Mouse (Mus musculus) frontal cortex, adult (tissue): ENCODE measurements at regions not wholly inside any gene's neighbourhood (a gene's known extent, or its start where the extent isn't known, plus 50 kb on each side); places are given as distances from the start of the nearest gene placed in this dataset.

Experiments
- ATAC-seq: cut with Nextera tagmentation; 2 replicates; pipeline ENCODE4 v1.9.2; 2017; ENCODE audit warnings: mild to moderate bottlenecking, moderate library complexity, mixed read lengths; ENCODE audit not compliant: low TSS enrichment

DNA sequence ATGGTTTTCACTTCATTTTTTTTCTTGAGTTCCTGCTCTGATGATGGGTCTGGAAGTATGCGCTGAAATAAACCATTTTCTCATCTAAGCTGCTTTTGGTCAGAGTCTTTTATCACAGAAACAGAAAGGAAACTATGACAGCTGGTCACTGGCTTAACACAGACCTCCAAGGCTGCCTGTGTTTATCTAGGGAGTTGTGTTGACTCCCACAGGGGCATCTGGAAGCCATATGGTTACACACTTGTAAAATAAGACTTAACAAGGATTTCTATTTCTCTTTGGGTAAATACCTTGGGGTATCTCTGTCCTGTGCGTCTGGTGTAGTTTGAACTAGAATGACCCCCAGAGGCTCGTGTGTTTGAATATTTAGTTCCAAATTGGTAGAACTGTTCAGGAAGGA lies 315.5 kb upstream of the Kazn start:
- ATAC-seq: peak; percentile 34; the same call in 1 of the 2 replicates

DNA sequence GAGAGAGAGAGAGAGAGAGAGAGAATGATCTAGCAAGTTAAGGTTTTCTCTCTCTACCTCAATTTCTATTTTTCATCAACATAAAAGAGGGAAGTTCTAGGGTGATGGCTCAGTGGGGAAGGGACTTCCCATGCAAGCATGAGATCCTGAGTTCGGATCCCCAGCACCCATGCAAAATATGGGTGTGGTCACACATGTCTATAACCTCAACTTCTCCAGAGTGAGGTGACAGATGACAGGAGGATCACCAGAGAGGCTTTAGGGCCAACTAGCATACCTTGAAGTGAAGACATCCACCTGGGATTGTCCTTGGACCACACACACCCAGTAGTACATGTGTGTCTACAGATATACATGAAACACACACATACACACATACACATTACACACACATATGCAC lies 306.7 kb upstream of the Kazn start:
- ATAC-seq: no peak

GRCm38 (mm10) chr4:142545187-142545586 lies 306.0 kb upstream of the Kazn start:
- no peak for ATAC-seq

GRCm38 (mm10) chr4:142544736-142545135 lies 305.5 kb upstream of the Kazn start:
- ATAC-seq: no peak

DNA sequence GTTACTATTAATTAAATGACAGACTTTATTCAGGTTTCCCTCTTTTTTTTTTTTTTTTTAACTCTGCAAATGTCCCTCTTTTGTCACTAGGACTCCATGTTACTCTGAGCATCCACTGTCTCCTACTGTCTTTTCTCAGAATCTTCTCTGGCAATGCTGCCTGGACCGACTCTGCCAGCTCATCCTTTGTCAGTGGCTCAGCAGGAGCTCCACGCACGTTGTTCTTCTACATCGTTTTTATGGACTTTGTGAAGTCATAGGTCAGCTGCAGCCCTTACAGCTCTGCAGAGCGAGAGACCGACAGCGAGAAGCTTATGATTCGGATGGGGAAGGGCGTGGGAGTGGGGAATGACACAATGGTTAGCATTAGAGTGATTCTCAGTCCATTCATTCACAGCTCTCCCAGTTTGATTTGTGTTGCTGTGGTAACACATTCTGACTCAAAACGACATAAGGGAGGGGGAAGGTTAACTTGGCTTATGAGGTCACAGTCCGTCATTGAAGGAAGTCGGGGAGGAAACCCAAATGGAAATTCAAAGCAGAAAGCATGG lies 300.1 kb upstream of the Kazn start:
- 0 out of 2 replicates have a peak, but pooled peaks have one; percentile 41 for ATAC-seq

- no peak for ATAC-seq
Observed at GRCm38 (mm10) chr4:142527080-142527479, 287.9 kb upstream of the Kazn start.

GRCm38 (mm10) chr4:142517478-142518455 lies 278.6 kb upstream of the Kazn start:
- no peak for ATAC-seq

GRCm38 (mm10) chr4:142514751-142515150 lies 275.6 kb upstream of the Kazn start:
- no peak for ATAC-seq

- no peak for ATAC-seq
Observed at GRCm38 (mm10) chr4:142509386-142509785, 270.2 kb upstream of the Kazn start.

DNA sequence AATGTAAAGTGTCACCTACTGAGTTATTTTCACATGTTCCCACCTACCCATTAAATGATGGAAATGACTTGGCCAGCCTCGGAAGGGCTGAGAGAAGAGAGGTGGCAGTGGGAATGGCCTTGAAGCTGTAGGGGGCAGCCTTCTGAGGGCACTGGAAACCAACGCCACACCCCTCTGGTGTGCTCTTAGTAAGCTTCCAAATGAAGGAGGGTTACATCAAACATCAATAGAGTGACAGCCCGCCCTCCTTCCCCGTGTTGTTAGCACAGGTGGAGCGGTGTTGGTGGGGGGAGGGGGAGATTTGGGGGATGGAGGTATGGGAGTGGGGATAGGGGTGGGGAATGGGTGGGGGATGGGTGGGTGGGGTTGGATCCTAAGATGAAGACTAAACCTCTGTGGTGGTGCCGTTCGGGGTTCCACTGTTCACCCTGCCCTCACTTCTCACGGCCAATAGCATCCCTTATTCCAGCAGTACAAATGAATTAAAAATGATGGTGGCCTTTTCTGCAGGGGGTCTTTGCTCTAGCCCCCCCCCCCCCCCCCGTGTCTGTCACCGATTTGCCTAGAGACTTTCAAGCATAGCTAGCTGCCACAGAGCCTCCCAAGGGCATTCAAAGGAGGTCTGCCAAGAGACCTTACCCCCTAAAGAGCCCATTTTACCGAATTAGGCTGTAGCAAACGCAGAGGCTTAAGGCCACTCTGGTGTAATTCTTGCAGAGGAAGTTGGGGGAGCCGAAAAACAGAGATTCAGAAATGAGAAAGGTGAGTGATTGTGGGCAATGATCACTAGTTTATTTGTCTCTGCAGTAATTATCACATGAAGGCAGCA lies 267.4 kb upstream of the Kazn start:
- no peak for ATAC-seq

- ATAC-seq: no peak
Observed at GRCm38 (mm10) chr4:142503761-142504160, 264.6 kb upstream of the Kazn start.

GRCm38 (mm10) chr4:142501177-142501576 lies 262.0 kb upstream of the Kazn start:
- no peak for ATAC-seq

DNA sequence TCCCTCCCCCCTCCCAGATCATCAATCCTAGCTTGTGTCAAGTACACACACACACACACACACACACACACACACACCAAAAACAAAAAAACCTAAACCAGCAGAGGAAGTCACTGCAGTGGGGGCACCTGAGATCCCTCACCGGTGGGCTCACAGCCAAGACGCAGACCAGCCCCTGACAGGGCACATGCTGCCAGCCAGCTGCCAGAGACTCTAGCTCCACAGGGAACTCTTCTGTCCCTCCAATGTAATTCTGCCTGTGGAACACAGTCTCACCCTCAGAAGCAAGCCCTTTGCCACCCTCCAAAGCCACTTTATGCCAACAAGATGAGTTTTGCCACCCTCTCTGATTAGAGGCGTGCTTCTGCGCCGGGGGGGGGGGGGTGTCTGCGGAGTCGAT lies 261.3 kb upstream of the Kazn start:
- no peak for ATAC-seq

DNA sequence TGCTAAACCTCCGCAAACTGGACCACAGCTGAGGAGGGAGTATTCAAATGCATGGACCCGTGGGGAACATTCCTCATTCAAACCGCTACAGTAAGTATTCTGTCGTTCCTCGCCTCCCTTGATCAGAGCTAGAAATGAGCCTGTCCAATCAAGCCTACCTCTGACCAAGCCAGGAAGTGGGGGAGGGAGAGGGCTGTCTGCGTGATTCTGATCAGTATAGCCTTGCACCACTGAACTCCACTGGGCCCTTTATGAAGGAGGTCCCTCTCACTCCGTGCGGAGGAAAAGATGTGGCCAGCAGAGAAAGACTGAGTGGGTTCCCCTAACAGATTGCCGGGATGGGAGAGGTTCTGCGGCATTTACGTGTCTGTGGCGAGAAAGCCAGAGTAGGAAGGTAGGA lies 257.4 kb upstream of the Kazn start:
- ATAC-seq: no peak

DNA sequence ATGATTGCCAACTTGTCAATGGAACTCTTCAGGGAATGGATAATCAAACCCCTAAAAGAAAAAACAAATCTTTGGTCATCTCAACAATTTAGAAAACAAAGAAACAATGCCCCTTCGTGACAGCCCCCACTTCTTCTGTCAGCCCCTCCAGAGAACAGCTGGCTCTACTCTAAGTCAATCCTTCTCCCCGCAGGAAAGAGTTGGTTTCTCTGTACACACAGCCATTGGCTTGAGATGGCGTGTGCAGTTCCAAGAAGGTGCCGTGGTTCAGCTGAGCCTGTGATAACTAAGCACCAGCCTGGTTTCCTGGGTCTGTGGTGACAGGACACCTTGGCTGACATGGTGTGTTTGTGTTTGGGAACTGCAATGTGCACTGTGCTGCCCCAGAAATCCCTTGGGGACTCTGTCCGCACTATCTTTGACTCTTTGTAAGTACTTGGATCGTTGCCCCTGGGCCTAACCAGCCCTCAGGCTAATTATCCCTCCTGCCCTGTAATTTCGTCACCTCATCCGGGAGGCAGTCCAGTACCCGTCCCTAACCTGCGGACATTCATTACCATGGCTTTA lies 253.8 kb upstream of the Kazn start:
- ATAC-seq: no peak

- ATAC-seq: no peak
Observed at GRCm38 (mm10) chr4:142485784-142486423, 246.7 kb upstream of the Kazn start.

DNA sequence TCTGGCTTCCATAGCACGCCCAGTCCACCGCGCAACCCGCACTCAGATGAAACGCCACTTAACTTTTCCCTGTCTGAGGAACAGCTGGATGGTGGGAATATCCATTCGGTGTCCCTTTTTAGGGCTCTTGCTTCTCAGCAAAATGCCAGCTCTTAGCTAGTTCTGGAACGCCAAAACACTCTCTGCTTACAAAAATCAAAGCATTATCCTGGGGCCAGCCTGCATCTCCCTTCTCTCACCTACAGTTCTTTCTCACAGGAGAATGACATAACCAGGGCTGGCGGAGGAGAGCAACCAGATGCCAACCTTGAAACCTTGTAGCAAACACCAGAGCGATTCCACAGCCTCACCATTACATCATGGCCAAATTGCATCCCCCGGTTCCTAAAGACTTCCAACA lies 236.4 kb upstream of the Kazn start:
- peak; percentile 57; the same call in 1 of the 2 replicates for ATAC-seq

DNA sequence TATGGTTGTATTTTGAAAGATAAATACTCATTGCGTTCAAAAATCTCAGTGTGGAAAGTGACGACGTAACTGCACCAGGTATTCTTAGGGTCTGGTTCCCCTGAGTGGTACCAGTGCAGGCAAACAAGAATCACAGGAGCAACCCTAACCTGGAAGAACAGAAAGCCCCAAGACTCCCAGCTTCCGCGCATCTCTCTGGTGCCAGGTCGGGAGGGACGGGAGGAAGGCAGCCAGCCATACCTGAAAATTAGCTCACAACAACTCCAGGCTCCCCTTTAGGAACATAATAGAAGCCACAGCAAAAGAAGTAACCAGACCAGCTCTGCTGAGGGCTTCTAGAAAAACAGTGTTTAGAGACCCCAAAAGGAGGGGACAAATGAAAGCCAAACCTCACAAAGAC lies 235.4 kb upstream of the Kazn start:
- ATAC-seq: no peak

- peak; percentile 58 for ATAC-seq
Observed at GRCm38 (mm10) chr4:142474018-142474417, 234.8 kb upstream of the Kazn start.

DNA sequence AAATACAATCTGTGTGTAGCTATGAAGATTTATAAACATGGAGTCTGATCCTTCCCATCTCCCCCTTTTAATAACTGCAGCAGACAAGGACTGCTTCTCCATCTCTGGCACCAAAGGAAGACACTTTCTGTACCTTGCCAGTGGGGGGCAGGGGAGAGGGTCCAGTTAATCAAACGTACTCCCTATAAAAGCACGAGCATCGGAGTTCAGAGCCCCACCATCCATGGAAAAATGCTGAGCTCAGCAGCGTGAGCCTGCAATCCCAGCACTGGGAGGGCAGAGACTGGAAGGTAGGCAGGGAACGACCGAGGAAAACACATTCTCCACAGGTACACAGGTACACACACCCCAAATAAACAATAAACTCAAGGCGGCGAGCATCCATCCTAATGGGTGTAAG lies 234.1 kb upstream of the Kazn start:
- no peak for ATAC-seq

DNA sequence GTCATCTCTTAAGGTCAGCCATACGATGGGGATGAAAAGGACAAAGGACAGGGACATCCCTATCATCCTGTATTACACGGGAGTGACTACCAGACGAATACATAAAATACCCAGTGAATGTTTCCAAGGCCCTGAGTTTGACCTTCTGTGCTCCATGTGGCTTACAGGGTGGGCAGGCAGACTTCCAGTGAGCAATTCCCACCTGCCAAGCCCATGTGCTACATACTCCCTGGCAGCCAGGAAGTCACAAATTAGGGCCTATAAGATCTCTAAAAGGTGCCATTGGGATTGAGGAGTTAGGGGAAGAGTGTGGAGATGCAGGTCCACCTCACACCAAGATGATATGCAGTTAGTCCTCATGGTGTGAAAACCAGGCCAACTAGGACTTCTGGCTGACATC lies 233.1 kb upstream of the Kazn start:
- ATAC-seq: no peak

GRCm38 (mm10) chr4:142470784-142471183 lies 231.6 kb upstream of the Kazn start:
- peak; percentile 83 for ATAC-seq
